8 mouse cellular contexts compared by ENCODE assay signal in the genomic region with DNA sequence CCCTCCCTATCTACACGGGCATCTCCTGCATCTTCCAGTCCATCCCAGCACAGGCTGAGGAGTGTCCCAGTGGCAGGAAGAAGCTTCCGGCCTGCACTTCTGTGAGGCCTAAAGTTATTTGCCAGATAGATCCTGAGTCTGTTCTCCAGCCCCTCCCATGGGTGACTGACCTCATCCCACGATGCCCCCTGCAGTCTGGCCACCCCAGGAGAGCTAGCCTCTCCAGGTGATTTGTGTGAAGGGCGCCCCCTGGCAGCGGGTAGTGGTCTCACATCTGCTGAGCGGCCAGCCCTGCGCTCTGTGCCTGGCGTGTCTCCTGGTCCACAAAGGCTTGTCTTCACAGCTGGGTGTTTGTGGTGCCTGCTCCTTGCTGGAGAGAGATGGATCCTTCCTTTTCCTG.
DNase-seq lines count a peak whose midpoint lies in the region; ATAC-seq and TF ChIP-seq lines count a peak whose summit lies in the region.

No protein-coding gene starts in this region.

- TF ChIP-seq CTCF in heart, postnatal 0 days (IDR thresholded peaks at IDR 0.05; ENCODE audit: low read depth): peak; percentile 66

- ATAC-seq in heart, embryonic 11.5 days (replicated peaks; ENCODE audit: insufficient number of reproducible peaks, low FRiP score, low TSS enrichment): no peak
- ATAC-seq in heart, postnatal 0 days (ENCODE audit: insufficient read depth, low read depth): peak; percentile 3; the same call in 1 of the 2 replicates
- ATAC-seq in limb, embryonic 11.5 days (ENCODE audit: insufficient number of reproducible peaks, low FRiP score, low TSS enrichment, low read depth): no peak
- ATAC-seq in midbrain, embryonic 14.5 days (ENCODE audit: low FRiP score, low TSS enrichment): no peak
- no peak for ATAC-seq in erythroblast, adult 5-6 weeks (replicated peaks; ENCODE audit: low FRiP score, poor library complexity, severe bottlenecking)

- H3K9ac ChIP-seq in heart, embryonic 11.5 days (ENCODE audit: low read depth, low read length): no peak overlapping the region
- no peak overlapping the region; the same call in 1 of the 2 replicates for H3K9ac ChIP-seq in heart, postnatal 0 days (replicated peaks; ENCODE audit: low read depth, low read length)
- H3K9ac ChIP-seq in limb, embryonic 11.5 days (ENCODE audit: low read length): no peak overlapping the region
- 0 out of 2 replicates have a peak overlapping the region, but pooled peaks have one; percentile 1 for H3K9ac ChIP-seq in midbrain, embryonic 14.5 days (replicated peaks; ENCODE audit: low read length)

- no peak for TF ChIP-seq EP300 in heart, postnatal 0 days (IDR thresholded peaks at IDR 0.05; ENCODE audit: low read depth)

- H3K4me2 ChIP-seq in heart, embryonic 11.5 days: no peak overlapping the region
- 0 out of 2 replicates have a peak overlapping the region, but pooled peaks have one; percentile 26 for H3K4me2 ChIP-seq in heart, postnatal 0 days (ENCODE audit: low read depth, low read length)
- H3K4me2 ChIP-seq in limb, embryonic 11.5 days (ENCODE audit: low read depth, severe bottlenecking): no peak overlapping the region
- H3K4me2 ChIP-seq in midbrain, embryonic 14.5 days (ENCODE audit: low read length): no peak overlapping the region

- H3K27ac ChIP-seq in heart, embryonic 11.5 days (ENCODE audit: low read depth, low read length): peak overlapping the region; percentile 24; the same call in 1 of the 2 replicates
- H3K27ac ChIP-seq in brown adipose tissue, adult 24 weeks (replicated peaks; ENCODE audit: low read depth, low read length): peak overlapping the region; percentile 75
- peak overlapping the region; percentile 83 for H3K27ac ChIP-seq in heart, postnatal 0 days (ENCODE audit: low read depth)
- no peak overlapping the region for H3K27ac ChIP-seq in limb, embryonic 11.5 days (replicated peaks; ENCODE audit: low read depth, low read length)
- 0 out of 2 replicates have a peak overlapping the region, but pooled peaks have one; percentile 41 for H3K27ac ChIP-seq in midbrain, embryonic 14.5 days (replicated peaks; ENCODE audit: low read depth, low read length)

- DNase-seq in heart, adult 8-10 months (ENCODE audit: low spot score): no peak
- DNase-seq in heart, postnatal 0 days (ENCODE audit: low spot score): no peak
- peak; percentile 73 for DNase-seq in limb, embryonic 11.5 days (ENCODE audit: low spot score)
- peak; percentile 54 for DNase-seq in midbrain, embryonic 14.5 days
- no peak for DNase-seq in frontal cortex, postnatal 14 days (ENCODE audit: low spot score in 2 of 2)

- H3K9me3 ChIP-seq in heart, embryonic 11.5 days (replicated peaks; ENCODE audit: control insufficient read depth, low read length): no peaks in the 10 kb centered on the region
- H3K9me3 ChIP-seq in heart, postnatal 0 days (replicated peaks; ENCODE audit: control insufficient read depth, low read length): no peaks in the 10 kb centered on the region
- no peaks in the 10 kb centered on the region for H3K9me3 ChIP-seq in limb, embryonic 11.5 days (ENCODE audit: control insufficient read depth, low read length)
- H3K9me3 ChIP-seq in midbrain, embryonic 14.5 days (ENCODE audit: control insufficient read depth, low read length): no peaks in the 10 kb centered on the region

- H3K4me3 ChIP-seq in heart, embryonic 11.5 days (ENCODE audit: low read depth, low read length): no peak overlapping the region
- H3K4me3 ChIP-seq in brown adipose tissue, adult 24 weeks (ENCODE audit: insufficient read depth, low read depth, low read length): no peak overlapping the region
- no peak overlapping the region for H3K4me3 ChIP-seq in heart, postnatal 0 days (ENCODE audit: low read depth, low read length)
- H3K4me3 ChIP-seq in limb, embryonic 11.5 days (ENCODE audit: low read depth, low read length): no peak overlapping the region
- no peak overlapping the region for H3K4me3 ChIP-seq in midbrain, embryonic 14.5 days (replicated peaks; ENCODE audit: low read depth, low read length)

- H3K4me1 ChIP-seq in heart, embryonic 11.5 days (ENCODE audit: control insufficient read depth, insufficient read depth, low read length): peaks cover 90% of the 10 kb centered on the region
- H3K4me1 ChIP-seq in brown adipose tissue, adult 24 weeks (ENCODE audit: control insufficient read depth, insufficient read depth, insufficient read length, low read length): peaks cover 86% of the 10 kb centered on the region
- H3K4me1 ChIP-seq in heart, postnatal 0 days (ENCODE audit: control insufficient read depth, insufficient read depth): peaks cover 77% of the 10 kb centered on the region
- H3K4me1 ChIP-seq in limb, embryonic 11.5 days (ENCODE audit: control insufficient read depth, insufficient read depth, low read length): peaks cover 71% of the 10 kb centered on the region
- peaks cover 31% of the 10 kb centered on the region for H3K4me1 ChIP-seq in midbrain, embryonic 14.5 days (ENCODE audit: control insufficient read depth, insufficient read depth, low read length)

- no peaks in the 10 kb centered on the region for H3K27me3 ChIP-seq in heart, embryonic 11.5 days (ENCODE audit: control insufficient read depth, insufficient read depth, low read length)
- H3K27me3 ChIP-seq in heart, postnatal 0 days (ENCODE audit: control insufficient read depth, insufficient read depth, low read length): no peaks in the 10 kb centered on the region
- H3K27me3 ChIP-seq in limb, embryonic 11.5 days (ENCODE audit: control insufficient read depth, insufficient read depth, low read length): no peaks in the 10 kb centered on the region
- H3K27me3 ChIP-seq in midbrain, embryonic 14.5 days (ENCODE audit: control insufficient read depth, insufficient read depth, low read length): no peaks in the 10 kb centered on the region

- H3K36me3 ChIP-seq in heart, embryonic 11.5 days (ENCODE audit: control insufficient read depth, insufficient read depth, low read length): no peaks in the 10 kb centered on the region
- no peaks in the 10 kb centered on the region for H3K36me3 ChIP-seq in heart, postnatal 0 days (replicated peaks; ENCODE audit: control insufficient read depth, insufficient read depth, low read length)
- H3K36me3 ChIP-seq in limb, embryonic 11.5 days (ENCODE audit: control insufficient read depth, insufficient read depth, low read length): no peaks in the 10 kb centered on the region
- no peaks in the 10 kb centered on the region for H3K36me3 ChIP-seq in midbrain, embryonic 14.5 days (ENCODE audit: control insufficient read depth, insufficient read depth, low read length)

- 37% methylated on average over 8 of the region's 8 CpGs for WGBS in heart, embryonic 11.5 days (ENCODE audit: insufficient replicate concordance)
- WGBS in heart, postnatal 0 days: 45% methylated on average over 8 of the region's 8 CpGs
- whole genome bisulfite sequencing in limb, embryonic 11.5 days: 49% methylated on average over 8 of the region's 8 CpGs
- WGBS in midbrain, embryonic 14.5 days: 41% methylated on average over 8 of the region's 8 CpGs

Comparison
In these comparisons a context has a peak if more than half of its experiments do, and no peak if none do; other contexts are left out.
1. DNase-seq: peak in limb, embryonic 11.5 days (single experiment) and midbrain, embryonic 14.5 days (single experiment); none in heart, adult 8-10 months (single experiment), heart, postnatal 0 days (single experiment) and frontal cortex, postnatal 14 days (0 of 2).